Mouse (Mus musculus): ENCODE measurements around the gene Pts. TPM values are rescaled to one million over a fixed set of nuclear protein-coding genes. Genes with fewer than 3 reads are reported as not detected.

The Pts gene
- total and polyA plus RNA-seq, 3 experiments = 24.6 TPM; not detected in 1

DNA sequence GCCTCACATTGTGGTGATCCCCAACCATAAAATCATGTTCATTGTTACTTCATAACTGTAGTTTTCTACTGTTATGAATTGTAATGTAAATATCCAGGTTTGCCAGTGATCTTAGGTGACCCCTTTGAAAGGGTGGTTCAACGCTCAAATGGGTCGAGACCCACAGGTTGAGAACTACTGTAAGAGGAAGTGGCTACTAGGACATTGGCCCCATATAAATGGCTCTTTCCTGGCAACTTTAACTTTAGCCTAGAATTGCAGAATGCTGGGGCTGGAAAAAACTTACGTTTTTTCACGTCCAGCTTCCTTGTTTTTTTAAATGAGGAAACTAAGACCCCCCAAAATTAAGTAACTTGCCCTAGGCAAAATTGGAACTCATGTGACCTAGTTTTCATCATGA, 38.8 kb upstream of the Pts start:
- no peak overlapping the region for H3K9ac ChIP-seq (ENCODE audit: control insufficient read depth, low read depth, low read length, poor library complexity, severe bottlenecking)
- H3K4me3 ChIP-seq (ENCODE audit: control insufficient read depth in 1 of 2, insufficient read depth in 1 of 2, low read depth in 2 of 2, low read length in 2 of 2) = no peak overlapping the region
- no peaks in the 10 kb centered on the region for H3K79me2 ChIP-seq (ENCODE audit: control insufficient read depth, insufficient read depth, low read length, poor library complexity)
- H3K9me3 ChIP-seq (replicated peaks; ENCODE audit: insufficient read depth, low read length) = no peaks in the 10 kb centered on the region
- TF ChIP-seq RAD21 (IDR thresholded peaks at IDR 0.05; ENCODE audit: low read depth, low read length) (no peak), UBTF (IDR thresholded peaks at IDR 0.05; ENCODE audit: borderline replicate concordance, insufficient read depth, low read depth, low read length) (no peak), USF2 (IDR thresholded peaks at IDR 0.05; ENCODE audit: borderline replicate concordance in 1 of 2, insufficient read depth in 1 of 2, low read depth in 1 of 2, low read length in 2 of 2) (no peak), NRF1 (IDR thresholded peaks at IDR 0.05; ENCODE audit: insufficient read depth, low read depth, low read length, poor library complexity, severe bottlenecking) (no peak), ZC3H11A (IDR thresholded peaks at IDR 0.05; ENCODE audit: low read depth, low read length) (no peak)
- H3K27me3 ChIP-seq (ENCODE audit: control insufficient read depth in 1 of 2, insufficient read depth in 2 of 2, low read length in 2 of 2) = no peaks in the 10 kb centered on the region; a peak in 3 of 4 replicates
- H3K4me1 ChIP-seq (ENCODE audit: control insufficient read depth in 1 of 2, insufficient read depth in 2 of 2, low read length in 2 of 2) = no peaks in the 10 kb centered on the region
- no peaks in the 10 kb centered on the region for H3K36me3 ChIP-seq (ENCODE audit: control insufficient read depth in 1 of 2, insufficient read depth in 2 of 2, low read length in 2 of 2)
- no peak for DNase-seq (ENCODE audit: low read depth, low spot score)
- no peak overlapping the region for H3K27ac ChIP-seq (ENCODE audit: control insufficient read depth, low read depth, low read length)

DNA sequence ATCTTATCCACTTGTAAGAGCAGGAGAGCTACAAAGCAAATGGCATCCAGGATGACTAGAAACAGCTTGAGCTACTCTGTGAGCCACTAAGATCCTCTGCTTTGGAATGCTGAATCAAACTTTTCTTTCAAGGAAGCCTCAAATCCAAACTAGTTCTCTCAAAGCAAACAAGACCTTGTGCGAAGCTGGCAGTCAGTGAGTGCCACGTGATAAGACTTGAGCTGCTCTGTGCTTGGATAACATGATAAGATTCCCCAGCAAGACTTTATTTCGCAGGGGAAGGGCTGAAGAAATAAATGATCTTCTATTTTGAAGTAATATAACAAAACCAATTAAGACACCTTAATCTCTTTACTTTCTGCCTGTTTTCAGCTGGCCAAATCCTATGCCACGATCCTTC, 37.4 kb upstream of the Pts start:
- H3K4me1 ChIP-seq (ENCODE audit: control insufficient read depth in 1 of 2, insufficient read depth in 2 of 2, low read length in 2 of 2) = no peaks in the 10 kb centered on the region
- H3K79me2 ChIP-seq (ENCODE audit: control insufficient read depth, insufficient read depth, low read length, poor library complexity) = no peaks in the 10 kb centered on the region
- H3K27ac ChIP-seq (ENCODE audit: control insufficient read depth, low read depth, low read length) = no peak overlapping the region
- no peak overlapping the region for H3K9ac ChIP-seq (ENCODE audit: control insufficient read depth, low read depth, low read length, poor library complexity, severe bottlenecking)
- H3K27me3 ChIP-seq (ENCODE audit: control insufficient read depth in 1 of 2, insufficient read depth in 2 of 2, low read length in 2 of 2) = peaks cover 2 to 3% of the 10 kb centered on the region in 2 experiments; a peak in 3 of 4 replicates
- H3K36me3 ChIP-seq (ENCODE audit: control insufficient read depth in 1 of 2, insufficient read depth in 2 of 2, low read length in 2 of 2) = no peaks in the 10 kb centered on the region
- peak; percentile 21 for DNase-seq (ENCODE audit: low read depth, low spot score)
- TF ChIP-seq MAX (IDR thresholded peaks at IDR 0.05; ENCODE audit: low read length) (peak; percentile 62), EP300 (IDR thresholded peaks at IDR 0.05; ENCODE audit: low read depth in 1 of 2, low read length in 2 of 2) (no peak), MYC (IDR thresholded peaks at IDR 0.05; ENCODE audit: low read depth, low read length) (no peak), USF1 (IDR thresholded peaks at IDR 0.05; ENCODE audit: low read depth, low read length) (peak; percentile 79), USF2 (IDR thresholded peaks at IDR 0.05; ENCODE audit: borderline replicate concordance in 1 of 2, insufficient read depth in 1 of 2, low read depth in 1 of 2, low read length in 2 of 2) (peak in 1 of 2 experiments; percentile 7; a peak in 1 of 4 replicates), TCF12 (IDR thresholded peaks at IDR 0.05; ENCODE audit: low read depth, low read length) (no peak)
- no peaks in the 10 kb centered on the region for H3K9me3 ChIP-seq (replicated peaks; ENCODE audit: insufficient read depth, low read length)
- H3K4me3 ChIP-seq (ENCODE audit: control insufficient read depth in 1 of 2, insufficient read depth in 1 of 2, low read depth in 2 of 2, low read length in 2 of 2) = no peak overlapping the region

DNA sequence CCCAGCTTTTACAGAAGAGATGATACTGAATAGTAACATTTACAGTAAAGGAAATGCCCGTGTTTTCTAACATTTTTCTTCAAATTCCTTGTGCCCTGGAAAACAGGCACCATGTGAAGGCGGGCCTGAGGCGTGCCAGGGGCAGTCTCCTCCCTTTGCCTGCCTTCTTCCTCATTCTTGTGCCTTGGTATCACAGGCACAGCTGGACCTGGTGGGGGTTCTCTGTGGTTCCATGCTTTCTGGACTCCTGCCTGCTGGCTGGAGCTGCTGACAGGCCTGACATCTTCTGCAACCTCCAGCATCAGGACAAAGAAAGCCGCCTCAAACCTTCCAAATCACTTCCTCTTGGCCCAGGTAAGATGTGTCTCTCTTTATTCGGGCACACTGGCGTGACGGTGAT, 36.6 kb upstream of the Pts start:
- Histone ChIP-seq H3K36me3 (ENCODE audit: control insufficient read depth in 1 of 2, insufficient read depth in 2 of 2, low read length in 2 of 2) (no peaks in the 10 kb centered on the region), H3K27me3 (ENCODE audit: control insufficient read depth in 1 of 2, insufficient read depth in 2 of 2, low read length in 2 of 2) (peaks cover 2 to 3% of the 10 kb centered on the region in 2 experiments; a peak in 3 of 4 replicates), H3K4me1 (ENCODE audit: control insufficient read depth in 1 of 2, insufficient read depth in 2 of 2, low read length in 2 of 2) (no peaks in the 10 kb centered on the region), H3K79me2 (ENCODE audit: control insufficient read depth, insufficient read depth, low read length, poor library complexity) (no peaks in the 10 kb centered on the region), H3K4me3 (ENCODE audit: control insufficient read depth in 1 of 2, insufficient read depth in 1 of 2, low read depth in 2 of 2, low read length in 2 of 2) (no peak overlapping the region), H3K9ac (ENCODE audit: control insufficient read depth, low read depth, low read length, poor library complexity, severe bottlenecking) (no peak overlapping the region), H3K27ac (ENCODE audit: control insufficient read depth, low read depth, low read length) (no peak overlapping the region), H3K9me3 (replicated peaks; ENCODE audit: insufficient read depth, low read length) (no peaks in the 10 kb centered on the region)
- TF ChIP-seq CHD1 (IDR thresholded peaks at IDR 0.05; ENCODE audit: low read depth, low read length) (no peak), ZNF384 (IDR thresholded peaks at IDR 0.05; ENCODE audit: low read depth, low read length) (no peak), POLR2AphosphoS2 (IDR thresholded peaks at IDR 0.05; ENCODE audit: low read length) (no peak), TBP (IDR thresholded peaks at IDR 0.05; ENCODE audit: low read depth, low read length) (0 out of 2 replicates have a peak, but pooled peaks have one; percentile 38), ZMIZ1 (IDR thresholded peaks at IDR 0.05; ENCODE audit: low read depth, low read length) (no peak)
- peak; percentile 11 for DNase-seq (ENCODE audit: low read depth, low spot score)

Data from MEL (cell line).